ENCODE assay signal across 1 mouse cellular context in genomic region chr3:147545329-147546006, GRCm38 (mm10).
TF ChIP-seq lines count a peak whose summit lies in the region.

No protein-coding gene starts in this region.

TF ChIP-seq in CH12.LX, 34 proteins besides CTCF, POLR2A, EP300 and RAD21 (continued from another document):
- TF ChIP-seq NRF1 (IDR thresholded peaks at IDR 0.05; ENCODE audit: low read depth, low read length) (no peak), MAX (IDR thresholded peaks at IDR 0.05; ENCODE audit: low read length) (no peak)
